Mouse (Mus musculus): ENCODE measurements at regions not wholly inside any gene's neighbourhood (a gene's known extent, or its start where the extent isn't known, plus 50 kb on each side); places are given as distances from the start of the nearest gene placed in this dataset.

DNA sequence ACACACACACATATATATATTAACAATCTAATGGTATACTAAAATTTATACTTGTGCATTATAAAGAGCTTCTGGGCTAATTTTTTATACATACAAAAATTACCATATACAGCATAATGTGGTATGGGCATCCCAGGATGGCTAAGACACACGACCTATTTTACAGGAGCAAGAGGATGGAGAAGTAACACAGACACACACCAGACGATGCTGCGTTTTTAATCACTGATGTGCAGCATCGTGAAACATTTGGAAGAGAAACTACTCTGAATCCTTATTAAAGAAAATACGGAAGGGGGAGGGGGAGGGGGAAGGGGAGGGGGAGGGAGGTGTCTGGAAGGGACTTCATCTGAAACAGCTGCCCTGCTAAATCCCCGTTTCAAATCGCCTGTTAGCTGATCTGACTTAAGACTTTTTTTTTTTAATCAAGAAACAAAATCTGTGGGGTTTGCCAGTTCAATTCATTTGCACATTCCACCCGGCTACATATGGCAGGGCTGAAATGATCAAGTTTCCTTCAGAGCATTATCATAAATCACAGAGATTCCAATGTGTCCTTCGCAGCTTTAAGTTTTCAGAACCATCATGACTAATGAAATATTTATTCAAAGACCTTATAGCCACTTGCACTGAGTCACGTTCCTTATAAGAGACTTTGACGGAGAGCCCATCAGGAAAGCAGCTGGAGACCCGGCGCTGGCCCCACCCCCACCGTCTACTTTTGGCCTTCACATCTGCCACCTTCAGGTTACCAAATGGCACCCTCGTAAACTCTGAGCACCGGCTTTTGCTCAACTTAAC, 89.4 kb upstream of the Rnd3 start:
- peak; percentile 31 for DNase-seq (ENCODE audit: low spot score)

DNA sequence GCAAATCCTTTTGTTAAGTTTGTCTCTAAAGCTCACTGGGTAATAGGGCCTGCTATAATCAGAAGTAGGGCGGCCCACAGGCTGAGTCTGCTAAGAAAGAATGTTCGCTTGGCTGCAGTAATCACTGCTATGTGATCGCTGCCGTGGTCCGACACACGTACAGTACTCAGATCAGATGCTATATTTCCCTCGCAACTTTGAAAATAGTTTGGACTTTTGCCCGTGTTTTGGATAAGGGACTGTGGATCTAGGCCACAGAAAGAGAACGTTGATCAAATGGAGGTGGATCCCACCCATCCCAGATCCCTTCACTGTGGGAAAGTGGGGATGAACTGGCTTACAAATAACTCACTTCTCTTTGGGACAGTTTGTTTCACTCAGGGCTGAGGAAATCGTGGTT, 88.5 kb upstream of the Rnd3 start:
- DNase-seq (ENCODE audit: low spot score): no peak

DNA sequence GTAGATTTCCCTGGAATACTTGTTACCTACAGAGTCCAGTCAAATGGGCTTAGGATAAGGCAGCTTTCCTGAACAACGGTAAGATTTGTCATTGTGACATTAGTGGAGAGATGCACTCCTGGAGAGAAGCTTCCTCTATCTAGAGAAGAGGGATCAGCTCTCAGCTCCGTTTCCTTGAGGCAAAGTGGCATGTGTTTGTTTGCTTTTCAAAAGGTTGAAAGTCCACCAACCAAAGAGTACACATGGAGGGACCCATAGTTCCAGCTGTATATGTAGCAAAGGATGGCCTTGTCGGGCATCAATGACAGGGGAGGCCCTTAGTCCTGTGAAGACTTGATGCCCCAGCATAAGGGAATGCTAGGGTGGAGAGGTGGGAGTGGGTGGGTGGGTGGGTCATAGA, 87.9 kb upstream of the Rnd3 start:
- no peak for DNase-seq (ENCODE audit: low spot score)

DNA sequence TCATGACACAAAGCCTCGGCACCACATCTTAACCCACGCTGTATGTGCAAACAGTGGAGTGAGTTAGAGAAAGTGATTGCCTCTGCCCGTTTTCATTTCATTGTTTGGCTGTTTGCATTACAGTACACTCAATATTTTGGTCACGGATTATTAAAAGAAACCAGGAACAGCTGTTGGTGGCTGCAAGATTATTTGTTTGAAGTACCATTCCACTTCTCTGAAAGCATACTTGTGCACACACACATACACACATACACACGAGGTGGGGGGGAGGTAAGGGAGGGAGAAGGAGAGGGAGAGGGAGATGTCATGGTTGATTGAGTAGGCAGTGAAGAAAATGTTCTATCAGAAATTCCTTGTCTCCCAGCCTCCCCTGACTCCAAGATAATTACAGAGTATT, 85.5 kb upstream of the Rnd3 start:
- no peak for DNase-seq (ENCODE audit: low spot score)

DNA sequence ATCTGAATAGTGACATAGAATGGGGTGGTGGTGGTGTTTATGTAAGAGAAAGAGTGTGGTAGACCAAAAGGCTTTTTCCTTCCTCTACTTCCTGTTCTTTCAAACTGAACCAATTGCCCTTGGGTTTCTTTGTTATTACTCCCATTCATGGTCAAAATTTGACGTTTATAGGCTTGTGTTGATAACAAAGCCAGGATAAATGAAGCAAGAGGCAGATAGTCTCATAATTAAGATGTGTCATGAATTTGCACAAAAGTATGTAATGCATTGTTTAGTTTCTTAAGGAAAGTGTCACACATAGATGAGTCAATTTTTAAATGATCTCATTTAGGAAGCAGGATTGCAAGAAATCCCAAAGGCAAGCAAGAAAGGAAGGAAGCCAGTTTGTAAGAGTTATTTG, 73.9 kb upstream of the Rnd3 start:
- DNase-seq (ENCODE audit: low spot score): no peak

DNA sequence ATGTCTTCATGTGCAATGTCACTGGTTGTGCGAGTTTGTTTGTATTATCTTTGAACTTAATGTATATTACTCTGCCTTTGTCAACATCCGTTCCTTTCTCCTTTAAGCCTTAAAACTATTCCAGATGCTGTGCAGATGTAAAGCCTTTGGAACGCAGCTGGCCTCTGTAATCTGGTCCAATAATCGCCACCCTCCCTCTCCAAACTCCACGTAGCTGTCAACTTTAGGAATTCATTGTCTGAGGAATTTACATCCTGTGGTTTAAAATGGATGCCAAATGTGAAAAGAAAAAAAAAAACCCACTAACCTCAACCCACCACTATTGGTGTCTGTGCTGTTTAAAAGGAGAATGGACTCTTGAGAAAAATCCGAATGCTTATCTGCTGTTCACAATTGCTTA, 70.8 kb upstream of the Rnd3 start:
- DNase-seq (ENCODE audit: low spot score): no peak

DNA sequence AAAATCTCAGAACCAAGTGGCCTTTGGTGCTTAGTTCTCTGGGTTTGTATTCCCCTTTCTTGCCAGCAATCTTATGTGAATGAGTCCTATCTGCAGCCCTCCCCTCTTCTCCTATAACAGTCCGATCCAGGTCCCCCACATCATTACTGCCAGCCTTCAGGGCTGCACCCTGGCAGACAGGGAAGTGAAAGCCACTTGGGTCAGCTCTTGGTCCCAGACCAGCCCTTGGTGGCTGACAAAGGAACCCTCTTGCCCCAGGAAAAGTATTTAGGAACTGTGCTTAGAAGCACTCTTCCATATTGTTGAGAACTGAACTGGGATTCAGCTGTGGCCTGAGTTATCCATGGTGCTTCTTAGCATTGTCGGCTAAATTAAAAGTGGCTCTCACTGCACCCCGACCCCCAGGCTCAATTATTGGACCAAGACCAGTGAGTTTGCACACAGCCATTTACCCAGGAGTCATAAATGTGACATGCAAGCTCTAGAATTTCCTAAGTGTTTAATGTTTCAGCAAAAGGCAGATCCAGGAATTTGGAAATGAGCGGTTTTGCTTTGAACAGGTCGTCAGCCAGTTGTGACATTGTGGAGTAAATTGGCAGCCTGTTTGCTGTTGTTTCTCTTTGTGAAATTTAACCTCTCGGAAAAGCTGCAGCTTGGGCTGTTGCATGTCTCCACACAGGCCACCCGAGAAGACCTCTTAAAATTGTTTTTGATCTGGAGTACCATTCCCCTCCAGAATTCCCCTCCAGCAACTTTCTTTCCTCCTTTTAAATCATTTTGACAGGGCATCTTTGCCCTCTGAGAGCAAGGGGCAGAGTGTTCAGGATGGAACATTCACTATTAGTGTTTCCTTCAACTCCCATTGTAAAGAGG, 58.5 kb upstream of the Rnd3 start:
- DNase-seq (ENCODE audit: low spot score): no peak

DNA sequence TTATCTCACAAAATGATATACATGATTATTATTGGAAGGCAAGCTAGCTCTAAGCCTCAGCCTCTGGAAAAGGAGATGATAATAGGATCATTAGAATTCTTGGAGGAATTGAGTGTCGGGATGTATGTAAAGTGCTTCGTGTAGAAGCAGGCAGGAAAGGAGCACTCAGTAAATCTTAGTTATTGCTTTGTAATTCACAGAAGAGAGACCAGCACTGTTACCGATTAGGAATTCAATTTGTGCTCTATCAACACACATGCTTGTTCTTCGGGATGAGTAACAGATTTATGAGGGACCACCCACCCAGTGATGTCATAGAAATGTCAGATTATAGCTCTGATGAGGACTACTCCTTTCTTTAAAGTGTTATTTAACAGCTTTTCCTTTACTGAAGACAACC, 57.4 kb upstream of the Rnd3 start:
- DNase-seq (ENCODE audit: low spot score): no peak
